Mouse (Mus musculus) ES-E14 (cell line): ENCODE measurements at regions not wholly inside any gene's neighbourhood (a gene's known extent, or its start where the extent isn't known, plus 50 kb on each side); places are given as distances from the start of the nearest gene placed in this dataset.

Experiments
- CHD2 ChIP-seq: IDR thresholded peaks from 2 replicates; pipeline ENCODE4 v1.6.1; 2014; ENCODE audit warnings: mild to moderate bottlenecking, low read depth, low read length, inconsistent platforms
- HCFC1 ChIP-seq: IDR thresholded peaks from 2 replicates; pipeline ENCODE4 v1.6.1; 2012; ENCODE audit warnings: low read length, inconsistent platforms, borderline replicate concordance; ENCODE audit not compliant: insufficient read depth
- MAFK ChIP-seq: IDR thresholded peaks from 2 replicates; pipeline ENCODE4 v1.6.1; 2014; ENCODE audit warnings: mild to moderate bottlenecking, low read depth, low read length, inconsistent platforms; ENCODE audit not compliant: insufficient read depth
- ZNF384 ChIP-seq: IDR thresholded peaks from 2 replicates; pipeline ENCODE4 v1.6.1; 2012; ENCODE audit warnings: low read depth, low read length, inconsistent platforms

GRCm38 (mm10) chr3:34171893-34172292 is 90.8 kb upstream of the Dnajc19 start:
- TF ChIP-seq ZNF384, result no peak
- no peak for TF ChIP-seq CHD2
- no peak for TF ChIP-seq HCFC1
- no peak for TF ChIP-seq MAFK
